Mouse (Mus musculus) brain, embryonic 14.5 days (tissue): ENCODE measurements around the gene Gm10406. TPM values are rescaled to one million over a fixed set of nuclear protein-coding genes. Genes with fewer than 3 reads are reported as not detected.
"Not testable (repeated sequence)": the region's sequence is repeated elsewhere in the genome, so short reads cannot be mapped to it uniquely, and the experiment has no call there.

Source experiments
- DNase-seq: peaks from one replicate; pipeline ENCODE4 v3.0.0-alpha.2; 2011; ENCODE audit warnings: low read depth
- polyA plus RNA-seq: library from polyadenylated mRNA; depleted of rRNA; stranded (reverse); fragments of >200 nt; gene quantifications from 2 replicates; pipeline ENCODE4 v1.2.3, GENCODE M21; 2012; rRNA removed

Gm10406 gene
- polyA plus RNA-seq, result 7.2 and 8.1 TPM in 2 replicates

GRCm38 (mm10) chr14:7026781-7027749 is at the start of gene Gm10406:
TSS of gene Gm10406 (minus strand) at chr14:7027449.
- peak; percentile 45 for DNase-seq

GRCm38 (mm10) chr14:7044870-7045269 is 17.6 kb upstream of the Gm10406 start, which contains the start of gene Gm3685:
TSS of gene Gm3685 (minus strand) at chr14:7044970.
- DNase-seq, result not testable (repeated sequence)

GRCm38 (mm10) chr14:7026274-7026673 is 975 bp downstream of the Gm10406 start:
- DNase-seq, result not testable (repeated sequence)

- DNase-seq, result not testable (repeated sequence)
These were observed 53.5 kb downstream of the Gm10406 start, which contains the start of gene Gm6356 for GRCm38 (mm10) chr14:6973718-6974117. TSS of gene Gm6356 (minus strand) at chr14:6973818.

Other genes starting within 250 kb of the Gm10406 start
- not detected in 2 replicates for gene Gm3642, start 187.1 kb downstream of the Gm10406 start, polyA plus RNA-seq
- gene Gm3667, start 137.5 kb downstream of the Gm10406 start, polyA plus RNA-seq, result 8.5 TPM in 2 replicates
- not detected in 2 replicates for gene Gm6356, start 53.6 kb downstream of the Gm10406 start, polyA plus RNA-seq
- gene Gm3685, start 17.5 kb upstream of the Gm10406 start, polyA plus RNA-seq, result not detected in 2 replicates
- 8.4 and 8.6 TPM in 2 replicates for gene Gm3696, start 73.2 kb upstream of the Gm10406 start, polyA plus RNA-seq
- 0.03 TPM in 1 of 2 replicates, not detected in the other for gene Gm6676, start 98.0 kb upstream of the Gm10406 start, polyA plus RNA-seq
- 7.6 and 7.7 TPM in 2 replicates for gene Gm3512, start 147.1 kb upstream of the Gm10406 start, polyA plus RNA-seq
- gene Gm16434, start 167.1 kb upstream of the Gm10406 start, polyA plus RNA-seq, result 0.03 TPM in 1 of 2 replicates, not detected in the other
- gene Gm3727, start 237.3 kb upstream of the Gm10406 start, polyA plus RNA-seq, result not detected in 2 replicates